Mouse (Mus musculus): ENCODE data around the gene Id4. TPM values are rescaled to one million over a fixed set of nuclear protein-coding genes. Genes with fewer than 3 reads are reported as not detected.

Id4 gene
- total RNA-seq, 1 experiment from 2014 or later, result not detected

DNA sequence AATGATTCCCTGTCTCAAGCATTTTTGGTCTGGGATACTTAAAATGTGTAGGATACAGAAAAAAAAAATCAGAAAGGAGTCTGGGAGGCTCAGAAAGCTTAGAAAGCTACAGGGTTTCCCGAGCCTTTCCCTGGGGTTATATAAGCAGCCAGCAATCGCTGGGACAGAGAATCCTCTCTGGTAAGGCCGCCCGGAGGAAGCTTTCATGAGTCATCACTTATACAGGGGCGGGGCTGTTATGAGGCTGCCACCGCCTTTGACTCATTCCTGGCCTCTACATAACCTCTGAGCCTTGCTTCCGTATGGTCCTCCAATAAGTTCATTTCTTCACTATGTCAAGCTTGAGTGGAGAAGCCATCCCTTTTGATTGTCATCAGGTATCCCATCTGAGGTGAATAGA is 53.5 kb downstream of the Id4 start:
- no peak for ATAC-seq (replicated peaks; ENCODE audit: low read depth, poor library complexity, severe bottlenecking)

Measured in common myeloid progenitor, adult 5-6 weeks (primary cell).